Mouse (Mus musculus) liver, adult 2 months (tissue): ENCODE results near the gene Clta. TPM values are rescaled to one million over a fixed set of nuclear protein-coding genes. Genes with fewer than 3 reads are reported as not detected.
A peak's percentile ranks its signal among the peaks of the same experiment; 100 is the strongest.

ENCODE experiments used
- DNase-seq: peaks from one replicate; pipeline ENCODE4 v3.0.0-alpha.2; 2011; ENCODE audit warnings: low read depth, low spot score; ENCODE audit errors: extremely low read depth
- H3K27ac ChIP-seq: fragments of 200-500 bp; replicated peaks from 2 replicates; pipeline ENCODE4 v1.5.1; 2012; ENCODE audit warnings: low read depth, mild to moderate bottlenecking, control low read depth, inconsistent platforms, low read length; ENCODE audit not compliant: insufficient read depth
- H3K27me3 ChIP-seq: fragments of 200-500 bp; 2 replicates; pipeline ENCODE4 v1.6.1; 2012; ENCODE audit warnings: mild to moderate bottlenecking, moderate library complexity, low read length, inconsistent platforms; ENCODE audit not compliant: control insufficient read depth, insufficient read depth
- H3K36me3 ChIP-seq: fragments of 200-500 bp; 2 replicates; pipeline ENCODE4 v1.6.1; 2012; ENCODE audit warnings: low read length, inconsistent platforms; ENCODE audit not compliant: control insufficient read depth, insufficient read depth
- H3K4me1 ChIP-seq: fragments of 200-500 bp; 2 replicates; pipeline ENCODE4 v1.6.1; 2011; ENCODE audit warnings: low read length; ENCODE audit not compliant: control insufficient read depth, insufficient read depth
- H3K4me3 ChIP-seq: fragments of 200-500 bp; 2 replicates; pipeline ENCODE4 v1.5.1; 2011; ENCODE audit warnings: low read depth, mild to moderate bottlenecking, control low read depth, low read length, moderate library complexity; ENCODE audit not compliant: insufficient read depth
- H3K79me2 ChIP-seq: fragments of 200-500 bp; 2 replicates; pipeline ENCODE4 v1.6.1; 2012; ENCODE audit warnings: inconsistent platforms, mild to moderate bottlenecking, low read length, moderate library complexity; ENCODE audit not compliant: control insufficient read depth, insufficient read depth
- H3K9ac ChIP-seq: fragments of 200-500 bp; 2 replicates; pipeline ENCODE4 v1.6.1; 2012; ENCODE audit warnings: low read depth, mild to moderate bottlenecking, control low read depth, inconsistent platforms, low read length
- CTCF ChIP-seq: fragments of 200-500 bp; IDR thresholded peaks from 2 replicates; pipeline ENCODE4 v1.5.1; 2011; ENCODE audit warnings: low read depth, low read length, control low read depth
- POLR2A ChIP-seq: fragments of 200-500 bp; IDR thresholded peaks from 2 replicates; pipeline ENCODE4 v1.6.1; 2011; ENCODE audit warnings: low read length, control low read depth; ENCODE audit not compliant: insufficient read depth; ENCODE audit errors: extremely low read depth
- WGBS: fragments of 180-500 bp; shearing (Covaris S2); methylation state at CpG from one replicate; pipeline ENCODE4 v1.1.7; 2018; 5-methylcytosine and 5-hydroxymethylcytosine counted together
- polyA plus RNA-seq: library from polyadenylated mRNA; depleted of rRNA; stranded (reverse); fragments of >200 nt; gene quantifications from 2 replicates; pipeline ENCODE4 v1.2.3, GENCODE M21; 2012
- total RNA-seq: library from RNA; depleted of rRNA; stranded (reverse); fragments of >200 nt; gene quantifications from 2 replicates; pipeline ENCODE4 v1.2.3, GENCODE M21; 2014

The Clta gene
- total and polyA plus RNA-seq, 2 experiments, result 116 to 191 TPM

- peak overlapping the region; percentile 10 for H3K27ac ChIP-seq
- no peaks in the 10 kb centered on the region for H3K79me2 ChIP-seq
- H3K4me3 ChIP-seq, result no peak overlapping the region
- no peak overlapping the region; the same call in 1 of the 2 replicates for H3K9ac ChIP-seq
- no peaks in the 10 kb centered on the region for H3K36me3 ChIP-seq
- DNase-seq, result peak; percentile 80
- WGBS, result 33% methylated on average over 2 of the region's 2 CpGs
- TF ChIP-seq CTCF, result no peak
- TF ChIP-seq POLR2A, result no peak
- peaks cover 14% of the 10 kb centered on the region for H3K4me1 ChIP-seq
- H3K27me3 ChIP-seq, result no peaks in the 10 kb centered on the region
Observed at GRCm38 (mm10) chr4:43964326-43964833, 39.9 kb upstream of the Clta start.

GRCm38 (mm10) chr4:43964951-43965684 lies 39.1 kb upstream of the Clta start:
- no peak for TF ChIP-seq CTCF
- no peak for TF ChIP-seq POLR2A
- Histone ChIP-seq H3K4me3 (no peak overlapping the region), H3K27me3 (no peaks in the 10 kb centered on the region), H3K9ac (no peak overlapping the region), H3K4me1 (peaks cover 12% of the 10 kb centered on the region), H3K27ac (no peak overlapping the region), H3K36me3 (no peaks in the 10 kb centered on the region), H3K79me2 (no peaks in the 10 kb centered on the region)
- DNase-seq, result no peak
- WGBS, result 25% methylated on average over 4 of the region's 4 CpGs

GRCm38 (mm10) chr4:43965856-43966535 lies 38.3 kb upstream of the Clta start:
- DNase-seq, result no peak
- H3K27ac ChIP-seq, result no peak overlapping the region
- H3K9ac ChIP-seq, result no peak overlapping the region

GRCm38 (mm10) chr4:43968650-43969049 lies 35.6 kb upstream of the Clta start:
- H3K4me1 ChIP-seq, result peaks cover 13% of the 10 kb centered on the region
- 84% methylated on average over 13 of the region's 13 CpGs for WGBS
- no peak for DNase-seq

More at GRCm38 (mm10) chr4:43965856-43966535, 38.3 kb upstream of the Clta start:
- no peaks in the 10 kb centered on the region for H3K36me3 ChIP-seq
- H3K27me3 ChIP-seq, result no peaks in the 10 kb centered on the region
- 89% methylated on average over 7 of the region's 7 CpGs for WGBS
- H3K79me2 ChIP-seq, result no peaks in the 10 kb centered on the region
- H3K4me3 ChIP-seq, result no peak overlapping the region
- no peak for TF ChIP-seq POLR2A
- no peak for TF ChIP-seq CTCF
- H3K4me1 ChIP-seq, result peaks cover 10% of the 10 kb centered on the region

GRCm38 (mm10) chr4:43969373-43969772 lies 34.9 kb upstream of the Clta start:
- TF ChIP-seq CTCF (no peak), POLR2A (no peak)
- no peak overlapping the region for H3K4me3 ChIP-seq
- H3K9ac ChIP-seq, result no peak overlapping the region
- H3K4me1 ChIP-seq, result peaks cover 8% of the 10 kb centered on the region
- no peak for DNase-seq
- H3K36me3 ChIP-seq, result no peaks in the 10 kb centered on the region
- WGBS, result 58% methylated on average over 4 of the region's 4 CpGs
- no peaks in the 10 kb centered on the region for H3K27me3 ChIP-seq
- no peaks in the 10 kb centered on the region for H3K79me2 ChIP-seq
- no peak overlapping the region for H3K27ac ChIP-seq

More at GRCm38 (mm10) chr4:43968650-43969049, 35.6 kb upstream of the Clta start:
- Histone ChIP-seq H3K4me3 (no peak overlapping the region), H3K79me2 (no peaks in the 10 kb centered on the region), H3K36me3 (no peaks in the 10 kb centered on the region), H3K27me3 (no peaks in the 10 kb centered on the region), H3K9ac (no peak overlapping the region), H3K27ac (no peak overlapping the region)
- TF ChIP-seq CTCF, result no peak
- TF ChIP-seq POLR2A, result no peak
